Mouse (Mus musculus): ENCODE results near the gene Slc25a4. TPM values are rescaled to one million over a fixed set of nuclear protein-coding genes. Genes with fewer than 3 reads are reported as not detected.
A peak's percentile ranks its signal among the peaks of the same experiment; 100 is the strongest.
"Not testable (repeated sequence)": the region's sequence is repeated elsewhere in the genome, so short reads cannot be mapped to it uniquely, and the experiment has no call there.

Gene Slc25a4
- polyA plus RNA-seq, 2 experiments = 427 to 513 TPM

DNA sequence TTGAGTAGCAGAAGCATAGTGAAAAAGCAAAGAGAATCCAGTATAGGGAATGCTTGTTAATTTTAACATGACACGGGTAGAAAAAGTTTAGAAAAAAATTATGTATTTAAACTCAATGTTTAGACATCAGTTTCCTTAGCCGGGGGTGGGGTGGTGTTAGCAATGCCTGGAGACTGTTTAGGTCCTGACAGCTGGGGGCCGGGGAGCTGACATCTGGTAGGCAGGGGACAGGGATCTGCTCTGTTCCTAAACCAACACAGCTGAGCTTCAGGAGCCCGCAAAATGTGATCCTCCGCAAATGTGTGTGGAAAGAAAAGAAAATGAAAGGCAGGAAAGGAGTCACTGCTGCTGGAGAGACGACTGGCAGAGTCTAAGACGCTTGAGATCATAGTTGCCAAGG, 31.9 kb upstream of the Slc25a4 start:
- no peaks in the 10 kb centered on the region for H3K4me1 ChIP-seq (ENCODE audit: control insufficient read depth, insufficient read depth, low read length)
- H3K4me2 ChIP-seq (replicated peaks; ENCODE audit: low read depth, low read length, severe bottlenecking) = no peak overlapping the region
- no peak overlapping the region for H3K27ac ChIP-seq (replicated peaks; ENCODE audit: low read depth, low read length)
- no peak overlapping the region for H3K9ac ChIP-seq (ENCODE audit: low read depth, low read length, severe bottlenecking)
- no peak for DNase-seq (ENCODE audit: low spot score)
- TF ChIP-seq POLR2A (IDR thresholded peaks at IDR 0.05; ENCODE audit: borderline replicate concordance, extremely low read depth, insufficient read depth, insufficient read length) = no peak
- H3K36me3 ChIP-seq (ENCODE audit: control insufficient read depth, insufficient read depth, low read length) = no peaks in the 10 kb centered on the region
- H3K9me3 ChIP-seq (ENCODE audit: control insufficient read depth, low read length) = no peaks in the 10 kb centered on the region
- no peaks in the 10 kb centered on the region for H3K27me3 ChIP-seq (ENCODE audit: control insufficient read depth, insufficient read depth, low read length)
- ATAC-seq (ENCODE audit: low FRiP score, low read depth) = no peak
- no peak overlapping the region for H3K4me3 ChIP-seq (replicated peaks; ENCODE audit: low read length)
- 24% methylated on average over 7 of the region's 7 CpGs for WGBS

DNA sequence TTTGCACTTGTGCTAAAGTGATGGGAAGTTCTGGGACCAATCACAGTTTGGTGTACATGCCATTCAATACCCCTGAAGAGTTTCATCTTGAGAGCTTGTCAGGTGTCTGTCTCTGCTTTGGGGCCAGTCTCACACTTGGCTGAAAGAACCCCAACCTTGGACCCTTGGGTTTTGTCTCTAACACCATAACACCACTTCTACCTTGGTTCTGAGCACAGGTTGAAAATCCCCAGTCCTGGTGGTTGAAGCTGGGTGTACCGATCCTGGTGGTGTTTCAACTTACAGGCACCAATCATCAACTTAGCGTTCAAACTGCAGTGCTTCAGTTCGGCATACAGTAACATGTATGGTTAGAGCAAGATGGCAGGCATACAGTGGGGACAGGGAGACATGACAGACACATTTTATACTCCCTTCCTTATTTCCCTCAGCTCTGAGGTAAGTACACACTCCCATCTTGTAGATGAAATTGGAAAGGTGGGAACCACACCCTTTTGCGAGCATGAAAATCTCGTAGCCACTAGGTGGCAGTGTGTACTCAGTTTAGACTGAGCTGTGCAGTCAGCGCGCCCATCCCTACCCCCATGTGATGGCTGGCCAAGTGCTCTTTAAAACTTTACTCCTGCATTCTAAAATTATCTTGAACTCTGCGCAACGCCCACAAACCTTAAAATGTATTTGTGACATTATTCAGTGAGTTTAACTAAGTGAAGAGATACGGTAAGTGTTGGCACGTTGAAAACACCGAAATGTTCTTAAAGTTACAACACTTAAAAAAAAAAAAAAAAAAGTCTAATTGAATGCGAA, 30.7 kb upstream of the Slc25a4 start:
- Histone ChIP-seq H3K36me3 (ENCODE audit: control insufficient read depth, insufficient read depth, low read length) (no peaks in the 10 kb centered on the region), H3K9ac (ENCODE audit: low read depth, low read length, severe bottlenecking) (no peak overlapping the region), H3K9me3 (ENCODE audit: control insufficient read depth, low read length) (no peaks in the 10 kb centered on the region), H3K27ac (replicated peaks; ENCODE audit: low read depth, low read length) (no peak overlapping the region), H3K27me3 (ENCODE audit: control insufficient read depth, insufficient read depth, low read length) (no peaks in the 10 kb centered on the region), H3K4me1 (ENCODE audit: control insufficient read depth, insufficient read depth, low read length) (no peaks in the 10 kb centered on the region), H3K4me3 (replicated peaks; ENCODE audit: low read length) (no peak overlapping the region), H3K4me2 (replicated peaks; ENCODE audit: low read depth, low read length, severe bottlenecking) (no peak overlapping the region)
- no peak for TF ChIP-seq POLR2A (IDR thresholded peaks at IDR 0.05; ENCODE audit: borderline replicate concordance, extremely low read depth, insufficient read depth, insufficient read length)
- ATAC-seq (ENCODE audit: low FRiP score, low read depth) (peak; percentile 74), DNase-seq (ENCODE audit: low spot score) (peak; percentile 90)
- 30% methylated on average over 13 of the region's 13 CpGs for WGBS

DNA sequence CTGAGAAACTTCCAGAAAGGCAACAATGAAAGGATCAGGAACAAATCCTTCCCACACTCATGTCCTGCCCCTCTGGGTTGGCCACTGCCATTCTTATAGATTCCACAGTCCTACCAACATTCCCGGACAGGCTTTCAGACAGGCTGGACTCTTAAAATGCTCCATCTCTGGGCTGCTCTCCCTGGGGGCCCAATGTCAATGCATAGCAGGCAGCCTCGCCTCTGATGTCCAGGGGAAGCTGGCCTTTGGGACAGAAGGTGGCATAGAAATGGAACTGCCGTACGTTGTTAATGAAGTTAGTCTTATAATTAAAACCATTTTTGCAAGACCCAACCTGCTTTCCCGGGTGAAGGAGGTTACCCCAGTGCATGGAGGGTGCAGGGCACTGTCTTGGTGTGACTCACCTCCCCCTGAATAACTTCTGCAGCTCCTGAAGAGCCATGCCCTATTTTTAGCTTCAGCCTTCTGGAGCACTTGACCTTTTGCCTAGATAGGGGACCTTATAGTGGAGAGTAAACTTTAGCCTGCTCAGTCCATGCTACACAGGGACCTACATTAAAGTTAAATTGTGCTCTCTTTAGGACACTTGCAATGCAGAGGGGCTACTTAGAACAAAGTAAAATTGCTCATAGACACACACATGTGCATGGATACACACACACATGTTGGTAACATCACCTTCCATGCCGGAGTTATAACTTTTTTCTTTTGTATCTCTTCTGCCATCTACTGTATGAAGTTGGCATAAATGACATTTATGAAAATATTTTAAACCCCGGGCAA, 25.5 kb upstream of the Slc25a4 start:
- Histone ChIP-seq H3K4me1 (ENCODE audit: control insufficient read depth, insufficient read depth, low read length) (no peaks in the 10 kb centered on the region), H3K4me3 (replicated peaks; ENCODE audit: low read length) (no peak overlapping the region), H3K27ac (replicated peaks; ENCODE audit: low read depth, low read length) (no peak overlapping the region), H3K9ac (ENCODE audit: low read depth, low read length, severe bottlenecking) (no peak overlapping the region), H3K36me3 (ENCODE audit: control insufficient read depth, insufficient read depth, low read length) (no peaks in the 10 kb centered on the region), H3K27me3 (ENCODE audit: control insufficient read depth, insufficient read depth, low read length) (no peaks in the 10 kb centered on the region), H3K4me2 (replicated peaks; ENCODE audit: low read depth, low read length, severe bottlenecking) (no peak overlapping the region), H3K9me3 (ENCODE audit: control insufficient read depth, low read length) (no peaks in the 10 kb centered on the region)
- ATAC-seq (ENCODE audit: low FRiP score, low read depth) = no peak
- WGBS = 37% methylated on average over 7 of the region's 7 CpGs
- no peak for TF ChIP-seq POLR2A (IDR thresholded peaks at IDR 0.05; ENCODE audit: borderline replicate concordance, extremely low read depth, insufficient read depth, insufficient read length)
- peak; percentile 35 for DNase-seq (ENCODE audit: low spot score)

DNA sequence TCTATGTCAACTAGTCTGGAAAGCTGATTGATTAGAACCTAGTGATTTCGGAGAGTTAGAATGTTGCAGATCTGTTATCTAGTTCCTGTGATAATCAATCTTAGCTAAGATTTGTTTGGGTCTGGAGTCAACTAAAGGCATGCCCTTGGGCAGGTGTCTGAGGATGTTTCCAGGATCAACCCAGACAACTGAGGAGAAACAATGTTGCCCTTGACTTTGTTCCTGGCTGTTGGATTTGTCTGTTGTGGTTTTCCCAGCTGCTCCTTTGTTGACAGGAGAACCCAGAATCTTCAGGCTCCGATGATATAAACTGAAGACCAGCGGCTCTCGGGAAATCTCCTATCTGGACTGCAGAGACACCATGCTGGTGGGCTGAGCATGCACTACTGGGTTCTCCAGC, 23.7 kb upstream of the Slc25a4 start:
- no peaks in the 10 kb centered on the region for H3K9me3 ChIP-seq (ENCODE audit: control insufficient read depth, low read length)
- no peak for TF ChIP-seq POLR2A (IDR thresholded peaks at IDR 0.05; ENCODE audit: borderline replicate concordance, extremely low read depth, insufficient read depth, insufficient read length)
- no peak overlapping the region for H3K4me3 ChIP-seq (replicated peaks; ENCODE audit: low read length)
- H3K27me3 ChIP-seq (ENCODE audit: control insufficient read depth, insufficient read depth, low read length) = no peaks in the 10 kb centered on the region
- no peak for DNase-seq (ENCODE audit: low spot score)
- 90% methylated on average over 4 of the region's 4 CpGs for WGBS
- no peak overlapping the region for H3K27ac ChIP-seq (replicated peaks; ENCODE audit: low read depth, low read length)
- no peak overlapping the region for H3K9ac ChIP-seq (ENCODE audit: low read depth, low read length, severe bottlenecking)
- H3K4me2 ChIP-seq (replicated peaks; ENCODE audit: low read depth, low read length, severe bottlenecking) = no peak overlapping the region
- no peak for ATAC-seq (ENCODE audit: low FRiP score, low read depth)
- H3K36me3 ChIP-seq (ENCODE audit: control insufficient read depth, insufficient read depth, low read length) = no peaks in the 10 kb centered on the region
- H3K4me1 ChIP-seq (ENCODE audit: control insufficient read depth, insufficient read depth, low read length) = no peaks in the 10 kb centered on the region

DNA sequence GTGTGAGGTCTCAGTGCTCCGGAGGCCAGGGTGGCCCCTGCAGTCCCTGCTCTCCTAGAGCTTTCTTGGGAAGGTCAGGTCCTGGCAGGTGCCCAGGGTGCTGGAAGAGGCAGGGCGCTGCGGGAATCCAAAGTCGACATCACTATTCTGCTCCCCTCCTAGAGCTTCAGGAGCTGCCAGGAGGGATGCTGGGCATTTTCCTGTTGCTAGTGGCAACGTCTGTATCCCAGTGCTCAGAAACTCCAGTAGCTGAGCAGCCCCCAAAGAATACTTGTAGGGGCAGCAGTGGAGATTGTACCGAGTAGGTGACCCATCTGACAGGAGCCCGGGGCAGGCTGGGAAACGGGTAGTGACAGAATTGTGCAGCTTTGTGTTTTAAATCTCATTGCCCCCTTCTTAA, 21.7 kb upstream of the Slc25a4 start:
- H3K36me3 ChIP-seq (ENCODE audit: control insufficient read depth, insufficient read depth, low read length) = no peaks in the 10 kb centered on the region
- DNase-seq (ENCODE audit: low spot score) = no peak
- no peaks in the 10 kb centered on the region for H3K9me3 ChIP-seq (ENCODE audit: control insufficient read depth, low read length)
- H3K27me3 ChIP-seq (ENCODE audit: control insufficient read depth, insufficient read depth, low read length) = no peaks in the 10 kb centered on the region
- 56% methylated on average over 8 of the region's 8 CpGs for WGBS
- no peak overlapping the region for H3K9ac ChIP-seq (ENCODE audit: low read depth, low read length, severe bottlenecking)
- TF ChIP-seq POLR2A (IDR thresholded peaks at IDR 0.05; ENCODE audit: borderline replicate concordance, extremely low read depth, insufficient read depth, insufficient read length) = no peak
- H3K4me2 ChIP-seq (replicated peaks; ENCODE audit: low read depth, low read length, severe bottlenecking) = no peak overlapping the region
- ATAC-seq (ENCODE audit: low FRiP score, low read depth) = no peak
- H3K4me3 ChIP-seq (replicated peaks; ENCODE audit: low read length) = no peak overlapping the region
- H3K4me1 ChIP-seq (ENCODE audit: control insufficient read depth, insufficient read depth, low read length) = no peaks in the 10 kb centered on the region
- H3K27ac ChIP-seq (replicated peaks; ENCODE audit: low read depth, low read length) = no peak overlapping the region

DNA sequence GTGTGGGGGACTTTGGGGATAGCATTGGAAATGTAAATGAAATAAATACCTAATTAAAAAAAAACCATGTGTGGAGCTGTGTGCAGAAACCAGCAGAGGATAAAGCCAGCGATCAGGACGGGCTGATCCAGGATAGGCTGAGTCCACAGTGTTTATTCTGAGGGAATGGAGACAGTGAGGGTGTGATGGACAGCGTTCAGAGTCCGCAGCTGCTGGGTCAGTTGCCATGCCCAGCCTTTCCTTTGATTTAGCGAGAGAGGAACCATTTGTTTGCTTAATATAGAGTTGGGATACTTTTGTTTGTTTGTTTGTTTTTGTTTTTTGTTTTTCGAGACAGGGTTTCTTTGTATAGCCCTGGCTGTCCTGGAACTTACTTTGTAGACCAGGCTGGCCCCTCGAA, 20.9 kb upstream of the Slc25a4 start:
- WGBS = 81% methylated on average over 7 of the region's 7 CpGs
- H3K27me3 ChIP-seq (ENCODE audit: control insufficient read depth, insufficient read depth, low read length); H3K9ac ChIP-seq (ENCODE audit: low read depth, low read length, severe bottlenecking); H3K36me3 ChIP-seq (ENCODE audit: control insufficient read depth, insufficient read depth, low read length); H3K4me3 ChIP-seq (replicated peaks; ENCODE audit: low read length); H3K4me1 ChIP-seq (ENCODE audit: control insufficient read depth, insufficient read depth, low read length); H3K4me2 ChIP-seq (replicated peaks; ENCODE audit: low read depth, low read length, severe bottlenecking); H3K27ac ChIP-seq (replicated peaks; ENCODE audit: low read depth, low read length); H3K9me3 ChIP-seq (ENCODE audit: control insufficient read depth, low read length); DNase-seq (ENCODE audit: low spot score); ATAC-seq (ENCODE audit: low FRiP score, low read depth): not testable (repeated sequence)
